Mouse (Mus musculus) urinary bladder, postnatal 25 days (tissue): ENCODE data around the gene Actb.
A peak's percentile ranks its signal among the peaks of the same experiment; 100 is the strongest.

ENCODE experiments used
- DNase-seq: peaks from one replicate; pipeline ENCODE4 v3.0.0; 2022; ENCODE audit warnings: low spot score

Actb gene

DNA sequence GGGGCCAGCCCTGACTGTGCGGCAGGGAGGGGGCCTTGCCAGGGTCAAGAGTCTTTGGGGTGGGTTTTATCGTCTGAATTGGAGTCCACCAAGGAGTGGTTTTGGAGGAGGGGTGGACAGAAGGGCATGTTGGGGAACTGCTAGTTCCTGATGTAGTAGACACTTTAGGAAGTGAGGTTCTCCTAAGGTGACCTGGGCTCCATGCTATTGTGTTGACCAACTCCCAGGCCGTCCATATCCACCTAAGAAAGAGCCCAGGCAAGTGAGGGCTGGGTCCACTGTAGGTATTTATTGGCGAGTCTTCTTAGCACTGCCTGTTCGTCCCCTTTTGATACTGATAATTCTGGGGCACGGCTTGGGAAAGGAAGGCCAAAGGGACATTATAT, 14.5 kb upstream of the Actb start:
- DNase-seq, result no peak

DNA sequence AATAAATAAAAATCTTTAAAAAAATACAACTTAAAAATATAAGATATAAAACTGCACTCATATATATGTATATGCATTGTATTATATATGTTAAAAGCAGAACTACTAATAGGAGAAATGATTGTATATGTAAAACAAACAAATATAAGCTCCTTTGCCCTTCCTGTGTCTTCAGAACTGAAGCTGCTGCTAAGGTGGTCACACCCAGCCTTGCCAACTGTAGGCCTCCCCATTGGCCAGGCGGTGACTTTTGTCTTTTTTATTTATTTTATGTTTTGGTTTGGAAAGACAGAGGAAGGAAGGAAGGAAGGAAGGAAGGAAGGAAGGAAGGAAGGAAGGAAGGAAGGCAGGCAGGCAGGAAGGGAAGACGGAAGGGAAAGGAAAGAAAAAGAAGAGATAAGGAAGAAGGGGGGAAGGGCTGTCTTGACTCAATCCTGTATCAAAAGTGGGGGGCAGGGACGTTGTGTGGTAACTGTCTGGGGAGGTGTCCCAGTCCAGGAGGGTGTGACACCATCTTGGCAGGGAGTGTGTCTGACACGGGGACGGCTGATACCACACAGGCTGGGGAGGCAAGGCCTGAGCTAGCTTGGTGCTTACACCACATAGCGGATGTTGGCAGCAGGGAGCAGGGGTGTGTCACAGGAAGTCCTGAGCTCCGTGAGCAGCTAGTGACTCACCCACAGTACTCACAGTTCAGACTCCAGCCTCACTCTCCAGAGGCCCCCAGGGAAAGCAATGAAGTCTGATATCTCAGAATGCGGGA, 13.9 kb upstream of the Actb start:
- peak; percentile 63 for DNase-seq

DNA sequence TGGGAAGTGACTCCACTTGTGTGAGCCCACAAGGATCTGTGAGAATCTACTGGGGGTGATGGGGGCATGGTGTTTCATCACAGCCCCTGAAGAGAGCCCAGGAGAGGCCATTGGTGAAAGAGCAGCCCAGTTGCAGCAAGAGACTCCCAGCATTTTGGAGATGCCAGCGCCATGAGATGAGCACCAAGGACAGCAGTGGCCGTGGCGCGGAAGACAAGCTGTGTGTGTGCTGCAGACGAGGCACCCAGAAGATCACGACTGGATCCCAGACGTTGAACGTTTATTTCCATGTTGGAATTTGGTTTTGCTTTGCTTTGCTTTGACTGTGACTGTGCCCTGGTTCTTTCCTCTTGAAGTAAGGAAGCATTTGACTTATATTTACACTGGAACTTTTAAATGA, 10.8 kb upstream of the Actb start:
- no peak for DNase-seq

DNA sequence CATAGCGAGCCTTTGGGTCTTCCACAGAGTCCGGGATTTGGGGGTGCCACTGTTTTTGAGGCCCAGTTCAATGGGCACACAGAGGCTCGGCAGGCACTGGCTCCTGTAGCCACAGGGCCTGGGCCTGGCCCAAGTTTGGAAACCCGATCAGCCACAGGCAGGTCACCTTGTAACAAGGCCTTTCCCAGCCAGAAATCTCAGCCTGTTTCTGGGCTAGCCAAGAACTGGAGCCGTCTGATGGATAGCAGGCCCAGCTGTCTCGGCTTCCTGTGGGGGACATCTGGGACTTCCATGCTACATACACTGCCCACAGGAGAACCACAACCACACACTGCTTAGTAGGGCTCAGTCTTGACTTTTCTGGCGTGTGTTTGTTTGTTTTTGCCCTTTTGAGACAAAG, 10.0 kb upstream of the Actb start:
- no peak for DNase-seq

DNA sequence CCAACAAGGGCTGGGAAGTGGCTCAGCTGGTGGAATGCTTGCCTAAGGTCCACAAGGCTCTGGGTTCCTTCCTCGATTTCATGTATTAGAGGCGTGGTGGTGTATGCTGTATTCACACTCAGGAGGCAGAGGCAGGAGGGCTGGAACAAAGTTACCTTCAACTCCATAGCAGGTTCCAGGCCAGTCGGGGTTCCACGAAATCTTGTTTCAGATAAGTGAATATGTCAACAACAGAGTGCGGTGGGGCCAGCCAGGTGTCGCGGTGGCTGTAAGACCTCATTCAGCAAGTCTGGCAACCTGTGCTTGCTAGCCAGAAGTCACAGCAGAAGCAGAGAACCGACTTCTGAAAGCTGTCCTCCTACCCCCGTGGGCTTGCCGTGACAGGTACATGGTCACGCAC, 8.7 kb upstream of the Actb start:
- DNase-seq, result no peak

DNA sequence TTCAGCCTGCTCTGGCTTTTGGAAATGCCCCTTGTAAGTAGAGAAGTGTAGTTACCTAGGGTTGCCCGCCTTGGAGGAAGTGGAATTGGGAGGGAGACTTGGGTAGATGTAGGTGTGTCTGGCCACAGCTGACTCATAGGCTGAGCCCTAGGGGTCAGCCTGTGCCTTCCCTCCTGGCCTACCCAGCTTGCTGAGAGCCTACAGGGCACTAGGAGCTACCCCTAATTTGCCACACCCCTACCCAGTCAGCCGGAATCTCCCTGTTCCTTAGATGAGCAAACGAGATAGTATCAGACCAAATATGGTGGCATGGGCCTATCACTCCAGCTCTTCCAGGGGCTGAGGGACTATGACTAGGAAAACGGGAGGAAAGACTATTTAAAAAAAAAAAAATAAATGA, 6.2 kb upstream of the Actb start:
- no peak for DNase-seq

DNA sequence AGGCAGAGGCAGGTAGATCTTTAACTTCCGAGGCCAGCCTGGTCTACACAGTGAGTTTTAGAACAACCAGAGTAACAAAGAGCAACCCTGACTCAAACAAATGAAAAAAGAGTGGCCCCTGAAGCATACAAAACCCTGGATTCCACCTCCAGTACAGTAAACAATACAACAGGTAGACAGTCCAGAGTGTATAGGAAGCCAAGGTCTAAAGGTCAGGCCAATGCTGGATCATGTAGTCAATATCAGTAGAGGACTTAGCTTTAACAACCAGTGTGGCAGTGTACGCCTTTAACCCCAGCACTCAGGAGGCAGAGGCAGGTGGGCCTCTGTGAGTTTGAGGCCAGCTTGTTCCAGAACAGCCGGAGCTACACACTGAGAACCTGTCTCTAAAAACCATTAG, 5.8 kb upstream of the Actb start:
- no peak for DNase-seq

DNA sequence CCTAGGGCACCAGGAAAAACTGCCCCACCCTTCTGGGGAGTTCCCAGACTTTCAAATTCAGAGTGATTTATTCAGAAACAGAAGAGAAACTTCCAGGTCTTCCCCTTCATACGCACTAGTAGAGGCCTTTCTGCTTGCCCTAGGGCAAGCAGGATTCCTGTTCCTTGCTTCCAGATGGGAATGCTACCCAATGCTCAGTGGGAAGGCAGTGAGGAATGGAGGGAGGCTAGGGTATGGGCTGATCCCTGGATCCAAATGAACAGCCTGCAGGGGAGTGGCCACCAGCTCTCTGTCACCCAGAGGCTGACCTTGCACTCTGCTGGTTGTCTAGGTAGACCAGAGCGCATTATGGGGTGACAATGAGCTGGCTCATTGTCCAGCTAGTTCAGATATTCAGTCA, 5.1 kb upstream of the Actb start:
- no peak for DNase-seq

DNA sequence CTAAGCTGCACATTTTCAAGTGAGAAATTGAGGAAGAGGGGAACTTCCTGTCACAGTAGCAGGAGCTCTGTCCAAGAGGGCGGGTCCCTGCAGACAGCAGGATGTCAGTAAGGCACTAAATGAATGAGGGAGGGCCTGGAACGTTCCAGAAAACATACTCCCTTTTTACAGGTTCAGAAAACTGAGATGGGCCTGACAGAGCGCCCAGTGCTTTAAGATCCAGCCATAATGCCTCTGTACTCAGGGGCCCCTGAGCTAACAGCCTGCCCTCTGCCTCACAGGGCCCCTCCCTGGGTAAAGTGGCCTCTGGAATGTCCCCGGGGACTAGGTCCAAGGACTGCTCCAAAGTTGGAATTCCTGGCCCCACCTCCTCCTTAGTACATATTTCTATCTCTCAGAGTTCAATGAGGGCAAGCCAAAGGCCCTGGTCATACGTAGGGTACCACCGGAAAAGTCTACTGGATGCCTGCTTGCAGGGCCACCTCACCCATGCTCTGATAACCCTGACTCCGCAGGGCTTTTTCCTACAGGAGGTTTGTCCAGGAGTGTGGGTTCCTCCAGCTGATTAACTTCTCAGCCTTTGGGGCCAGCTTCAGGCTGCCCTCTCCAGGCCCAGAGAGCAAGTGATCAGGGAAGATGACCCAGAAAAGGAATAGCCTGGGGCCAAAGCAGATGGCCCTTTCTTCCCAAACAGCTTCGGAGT, 3.2 kb upstream of the Actb start:
- peak; percentile 26 for DNase-seq

DNA sequence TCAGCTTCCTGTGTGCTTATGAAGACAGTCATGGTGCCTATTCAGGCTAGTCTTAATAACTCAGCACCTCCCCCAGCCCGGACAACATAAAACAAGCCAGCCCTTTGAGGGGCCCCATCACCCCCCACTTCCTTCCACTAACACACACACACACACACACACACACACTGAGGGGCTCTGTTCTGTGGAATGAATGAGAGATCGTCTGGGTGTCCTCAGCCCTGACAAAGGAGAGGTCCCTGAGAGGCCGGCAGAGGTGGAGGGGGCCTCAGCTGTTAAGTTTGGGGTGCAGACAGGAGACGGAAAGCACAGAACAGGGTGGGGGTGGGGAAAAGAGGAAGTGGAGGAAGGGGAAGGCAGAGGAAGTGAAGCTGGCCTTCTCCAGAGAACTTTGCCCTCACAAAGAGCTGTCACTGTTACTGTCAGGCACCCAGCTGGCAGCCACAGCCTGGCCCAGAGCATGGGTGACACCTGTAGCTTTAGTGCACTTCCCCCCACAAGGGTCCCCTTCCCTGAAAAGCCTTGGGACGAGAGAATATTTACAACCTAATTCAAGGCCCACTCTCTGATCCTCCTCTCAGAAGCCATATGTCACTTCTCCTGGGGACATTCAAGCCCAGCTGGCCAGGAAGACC, 2.5 kb upstream of the Actb start:
- DNase-seq, result no peak

DNA sequence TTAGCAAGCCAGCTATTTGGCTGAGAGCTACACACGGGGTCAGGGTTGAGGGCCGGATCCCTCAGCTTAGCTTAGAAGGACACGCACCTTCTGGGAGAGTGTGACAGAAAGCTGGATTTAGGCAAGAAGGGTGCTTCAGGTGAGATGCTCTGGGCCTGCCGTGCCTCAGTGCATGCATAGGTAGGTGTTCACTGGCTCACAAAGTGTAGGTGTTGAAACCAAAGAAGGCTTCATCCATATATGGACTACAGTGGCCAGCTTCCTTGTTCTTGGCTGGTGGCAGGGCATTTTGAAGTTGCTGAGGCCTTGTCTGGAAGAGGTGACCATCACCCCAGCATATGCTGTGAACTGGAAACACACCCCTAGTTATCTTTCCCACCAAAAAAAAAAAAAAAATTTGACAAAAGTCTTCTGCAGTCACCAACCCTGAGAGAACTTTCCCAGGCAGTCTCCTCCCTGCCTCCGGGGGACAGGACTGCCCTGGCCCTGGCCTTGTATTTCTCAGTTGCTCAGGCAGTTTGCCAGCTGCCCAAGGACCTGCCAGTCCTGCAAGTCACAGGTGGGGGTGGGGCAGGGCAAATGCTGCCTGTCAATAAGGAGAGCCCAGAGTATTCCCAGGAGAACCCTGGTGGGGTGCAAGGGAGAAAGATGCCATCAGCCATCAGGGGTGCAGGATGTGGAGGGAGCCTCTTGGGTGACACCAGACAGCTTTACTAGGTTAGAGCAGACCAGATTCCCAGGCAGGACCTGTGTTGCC, 1.4 kb upstream of the Actb start:
- DNase-seq, result peak; percentile 57

DNA sequence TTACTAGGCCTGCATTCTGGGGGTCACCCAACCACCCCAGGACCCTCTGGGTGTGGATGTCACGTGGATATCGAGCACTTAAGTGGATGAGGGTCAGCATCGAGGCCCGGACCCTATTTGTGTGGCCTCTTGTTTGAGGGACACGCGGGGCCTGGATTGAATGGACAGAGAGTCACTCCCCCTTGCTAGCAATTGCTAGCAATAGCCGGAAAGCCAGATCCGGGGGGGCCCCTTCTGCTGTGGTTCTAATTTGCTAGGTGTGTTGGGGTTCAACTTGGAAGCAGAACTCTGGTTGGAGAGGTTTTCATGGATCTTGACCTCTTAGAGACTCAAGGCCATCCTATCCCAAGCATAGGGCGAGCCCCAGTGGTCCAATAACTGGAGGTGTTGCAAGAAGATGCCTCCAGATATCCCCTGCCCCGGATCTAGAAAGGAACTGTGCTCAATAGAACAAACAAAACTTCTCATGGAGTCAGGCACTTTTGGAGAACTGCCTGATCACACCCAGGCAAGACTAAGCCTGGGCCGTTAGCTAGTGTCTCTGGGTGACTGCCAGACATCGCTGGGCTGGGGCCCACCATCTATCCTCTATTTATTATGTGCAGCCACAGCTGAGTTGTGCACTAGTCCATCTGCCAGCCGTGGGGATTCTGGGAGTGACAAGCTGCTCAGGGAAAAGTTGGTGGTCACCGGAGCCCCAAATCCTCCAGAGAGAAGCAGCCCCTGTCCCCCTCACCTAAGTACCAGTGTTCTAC, 671 bp upstream of the Actb start:
- peak; percentile 60 for DNase-seq

DNA sequence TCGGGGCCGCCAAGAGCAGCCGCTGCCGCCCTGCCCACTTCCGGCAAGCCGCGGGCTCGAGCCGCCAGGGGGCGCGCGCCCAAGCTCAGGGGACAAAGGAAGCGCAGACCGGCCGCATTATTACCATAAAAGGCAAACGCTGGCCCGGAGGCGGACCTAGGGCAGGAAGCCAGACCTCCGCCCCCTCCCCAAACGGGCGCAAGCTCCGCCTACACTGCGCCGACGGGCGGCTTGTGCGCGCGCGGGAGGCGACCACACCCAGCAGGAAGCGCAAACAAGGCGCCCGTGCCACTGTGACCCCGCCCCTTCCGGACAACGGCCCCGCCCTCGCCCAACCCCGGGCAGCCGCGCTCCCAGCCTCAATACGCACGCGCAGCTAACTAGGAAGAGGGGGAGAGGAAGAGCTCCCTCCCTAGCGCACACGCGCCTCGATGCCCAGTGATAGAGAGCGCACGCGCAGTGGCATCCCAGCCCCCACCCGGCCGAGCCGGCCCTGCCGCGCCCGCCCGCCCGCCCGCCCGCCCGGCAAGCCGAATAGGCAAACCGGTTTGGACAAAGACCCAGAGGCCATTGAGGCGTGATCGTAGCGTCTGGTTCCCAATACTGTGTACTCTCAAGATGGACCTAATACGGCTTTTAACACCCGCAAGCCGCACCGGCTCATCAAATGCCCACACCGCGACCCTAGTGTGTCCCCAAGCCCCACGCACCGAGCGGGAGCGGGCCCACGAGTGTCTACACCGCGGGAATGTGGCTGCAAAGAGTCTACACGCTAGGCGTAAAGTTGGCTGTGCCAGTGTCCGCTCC, 626 bp downstream of the Actb start:
- peak; percentile 99 for DNase-seq

DNA sequence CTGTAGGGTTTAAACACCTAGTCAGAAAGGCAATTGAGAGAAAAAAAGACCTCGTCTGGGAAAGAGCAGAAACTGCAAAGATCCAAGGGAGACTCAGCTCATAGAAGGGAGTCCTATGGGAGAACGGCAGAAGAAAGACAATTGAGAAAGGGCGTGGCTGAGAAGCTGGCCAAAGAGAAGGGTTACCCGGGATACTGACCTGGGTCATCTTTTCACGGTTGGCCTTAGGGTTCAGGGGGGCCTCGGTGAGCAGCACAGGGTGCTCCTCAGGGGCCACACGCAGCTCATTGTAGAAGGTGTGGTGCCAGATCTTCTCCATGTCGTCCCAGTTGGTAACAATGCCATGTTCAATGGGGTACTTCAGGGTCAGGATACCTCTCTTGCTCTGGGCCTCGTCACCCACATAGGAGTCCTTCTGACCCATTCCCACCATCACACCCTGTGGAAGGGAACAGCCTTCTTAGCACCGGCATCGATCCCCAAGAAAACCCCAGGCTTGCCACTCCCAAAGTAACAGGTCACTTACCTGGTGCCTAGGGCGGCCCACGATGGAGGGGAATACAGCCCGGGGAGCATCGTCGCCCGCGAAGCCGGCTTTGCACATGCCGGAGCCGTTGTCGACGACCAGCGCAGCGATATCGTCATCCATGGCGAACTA, 1.4 kb downstream of the Actb start:
- DNase-seq, result no peak

DNA sequence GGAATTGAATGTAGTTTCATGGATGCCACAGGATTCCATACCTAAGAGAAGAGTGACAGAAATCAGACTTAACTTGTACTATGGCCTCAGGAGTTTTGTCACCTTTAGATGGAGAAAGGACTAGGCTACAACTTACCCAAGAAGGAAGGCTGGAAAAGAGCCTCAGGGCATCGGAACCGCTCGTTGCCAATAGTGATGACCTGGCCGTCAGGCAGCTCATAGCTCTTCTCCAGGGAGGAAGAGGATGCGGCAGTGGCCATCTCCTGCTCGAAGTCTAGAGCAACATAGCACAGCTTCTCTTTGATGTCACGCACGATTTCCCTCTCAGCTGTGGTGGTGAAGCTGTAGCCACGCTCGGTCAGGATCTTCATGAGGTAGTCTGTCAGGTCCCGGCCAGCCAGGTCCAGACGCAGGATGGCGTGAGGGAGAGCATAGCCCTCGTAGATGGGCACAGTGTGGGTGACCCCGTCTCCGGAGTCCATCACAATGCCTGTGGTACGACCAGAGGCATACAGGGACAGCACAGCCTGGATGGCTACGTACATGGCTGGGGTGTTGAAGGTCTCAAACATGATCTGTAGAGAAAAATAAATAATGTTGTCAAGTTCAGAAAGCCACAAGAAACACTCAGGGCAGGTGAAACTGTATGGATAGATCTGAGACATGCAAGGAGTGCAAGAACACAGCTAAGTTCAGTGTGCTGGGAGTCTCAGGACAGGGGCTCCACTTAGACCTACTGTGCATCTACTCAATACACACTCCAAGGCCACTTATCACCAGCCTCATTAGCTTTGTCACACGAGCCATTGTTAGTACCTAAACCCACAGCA, 2.1 kb downstream of the Actb start:
- DNase-seq, result no peak

DNA sequence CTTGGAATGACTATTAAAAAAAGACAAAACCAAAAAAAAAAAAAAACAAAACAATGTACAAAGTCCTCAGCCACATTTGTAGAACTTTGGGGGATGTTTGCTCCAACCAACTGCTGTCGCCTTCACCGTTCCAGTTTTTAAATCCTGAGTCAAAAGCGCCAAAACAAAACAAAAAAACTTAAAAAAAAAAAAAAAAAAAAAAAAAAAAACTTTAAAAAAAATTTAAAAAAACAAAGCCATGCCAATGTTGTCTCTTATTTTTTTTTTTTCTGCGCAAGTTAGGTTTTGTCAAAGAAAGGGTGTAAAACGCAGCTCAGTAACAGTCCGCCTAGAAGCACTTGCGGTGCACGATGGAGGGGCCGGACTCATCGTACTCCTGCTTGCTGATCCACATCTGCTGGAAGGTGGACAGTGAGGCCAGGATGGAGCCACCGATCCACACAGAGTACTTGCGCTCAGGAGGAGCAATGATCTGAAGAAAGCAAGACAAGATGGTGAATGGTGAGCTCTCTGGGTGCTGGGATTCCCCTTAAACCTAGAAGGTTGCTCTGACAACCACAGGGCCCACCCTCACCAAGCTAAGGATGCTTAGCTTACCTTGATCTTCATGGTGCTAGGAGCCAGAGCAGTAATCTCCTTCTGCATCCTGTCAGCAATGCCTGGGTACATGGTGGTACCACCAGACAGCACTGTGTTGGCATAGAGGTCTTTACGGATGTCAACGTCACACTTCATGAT, 2.9 kb downstream of the Actb start:
- no peak for DNase-seq

DNA sequence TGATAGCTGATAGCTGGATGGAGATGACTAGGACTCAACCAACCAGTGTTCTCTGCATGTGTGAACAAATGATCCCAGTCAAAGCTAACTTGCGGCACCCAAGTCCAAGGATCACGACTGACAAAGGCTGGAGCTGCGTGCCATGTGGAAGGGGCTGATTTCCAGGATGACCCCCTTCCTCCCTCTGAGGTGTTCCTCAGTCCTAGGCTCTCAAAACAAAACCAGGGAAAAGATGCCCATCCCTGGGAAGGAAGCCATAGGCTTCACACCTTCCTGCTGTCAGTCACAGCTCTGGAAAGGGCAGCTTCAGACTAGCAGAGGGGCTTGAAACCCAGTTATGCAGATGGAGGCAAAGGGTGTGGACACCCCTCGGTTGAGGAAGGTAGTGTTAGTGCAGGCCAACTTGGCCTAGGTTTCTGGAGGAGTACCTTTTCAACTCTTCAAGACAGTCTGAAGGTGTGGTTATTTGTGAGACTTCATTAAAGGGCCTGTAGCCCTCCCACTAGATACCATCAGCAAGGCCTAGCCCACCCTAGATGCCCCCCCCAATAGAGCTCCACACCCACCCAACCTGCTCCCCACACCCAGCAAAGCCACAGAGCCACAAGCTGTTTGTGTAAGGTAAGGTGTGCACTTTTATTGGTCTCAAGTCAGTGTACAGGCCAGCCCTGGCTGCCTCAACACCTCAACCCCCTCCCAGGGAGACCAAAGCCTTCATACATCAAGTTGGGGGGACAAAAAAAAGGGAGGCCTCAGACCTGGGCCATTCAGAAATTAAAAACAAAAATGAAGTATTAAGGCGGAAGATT, 3.8 kb downstream of the Actb start:
- no peak for DNase-seq
